Mouse (Mus musculus) kidney, postnatal 0 days (tissue): Measurements from ENCODE around the gene Dnah6. TPM values are rescaled to one million over a fixed set of nuclear protein-coding genes. Genes with fewer than 3 reads are reported as not detected.

ENCODE experiments used
- ATAC-seq: fragments of 200-750 bp; cut with Nextera tagmentation; replicated peaks from 2 replicates; pipeline ENCODE4 v1.8.0; 2017; ENCODE audit warnings: low read depth, moderate number of reproducible peaks, moderate TSS enrichment, moderate library complexity; ENCODE audit not compliant: low FRiP score
- DNase-seq: peaks from one replicate; pipeline ENCODE4 v3.0.0-alpha.2; 2016; ENCODE audit warnings: low spot score
- H3K27ac ChIP-seq: fragments of 300-500 bp; sonication (generic); 2 replicates; pipeline ENCODE4 v1.5.1; 2014; ENCODE audit warnings: mild to moderate bottlenecking
- H3K27me3 ChIP-seq: fragments of 300-500 bp; sonication (generic); 2 replicates; pipeline ENCODE4 v1.6.1; 2014; ENCODE audit warnings: low read length, mixed read lengths; ENCODE audit not compliant: insufficient read depth
- H3K36me3 ChIP-seq: fragments of 300-500 bp; sonication (generic); 2 replicates; pipeline ENCODE4 v1.6.1; 2014; ENCODE audit warnings: low read length, mixed read lengths; ENCODE audit not compliant: insufficient read depth
- H3K4me1 ChIP-seq: fragments of 300-500 bp; sonication (generic); replicated peaks from 2 replicates; pipeline ENCODE4 v1.6.1; 2014; ENCODE audit warnings: antibody characterized with exemption, low read length, mixed read lengths; ENCODE audit not compliant: insufficient read depth
- H3K4me2 ChIP-seq: fragments of 300-500 bp; sonication (generic); 2 replicates; pipeline ENCODE4 v1.6.1; 2014; ENCODE audit warnings: mild to moderate bottlenecking, low read length, moderate library complexity, mixed read lengths
- H3K4me3 ChIP-seq: fragments of 300-500 bp; sonication (generic); replicated peaks from 2 replicates; pipeline ENCODE4 v1.5.1; 2014; ENCODE audit warnings: low read depth, low read length
- H3K9ac ChIP-seq: fragments of 300-500 bp; sonication (generic); 2 replicates; pipeline ENCODE4 v1.6.1; 2014; ENCODE audit warnings: low read depth, low read length
- H3K9me3 ChIP-seq: fragments of 300-500 bp; sonication (generic); replicated peaks from 2 replicates; pipeline ENCODE4 v1.6.1; 2016; ENCODE audit warnings: low read length, inconsistent platforms, mixed read lengths
- CTCF ChIP-seq: IDR thresholded peaks from 2 replicates; pipeline ENCODE4 v1.5.1; 2016; ENCODE audit warnings: antibody characterized with exemption, low read depth, mild to moderate bottlenecking, moderate library complexity
- WGBS: fragments of 180-500 bp; shearing (Covaris S2); extraction: QIAGEN DNeasy Blood & Tissue Kit; methylation state at CpG from one replicate; pipeline ENCODE4 v1.1.7; 2014; 5-methylcytosine and 5-hydroxymethylcytosine counted together
- polyA plus RNA-seq: library from polyadenylated mRNA; unstranded; fragments of >200 nt; fragmentation: Nextera tagmentation; extraction: Ambion mirVana; gene quantifications from 2 replicates; pipeline ENCODE4 v1.2.1, GENCODE M21; 2015

Dnah6 gene
- polyA plus RNA-seq, 1 experiment from 2014 or later: 0.09 TPM

GRCm38 (mm10) chr6:73059596-73060121 is 161.8 kb downstream of the Dnah6 start:
- Histone ChIP-seq H3K27ac (no peak overlapping the region), H3K4me3 (no peak overlapping the region), H3K9ac (no peak overlapping the region), H3K9me3 (peaks cover 5% of the 10 kb centered on the region; the same call in 1 of the 2 replicates), H3K4me1 (no peaks in the 10 kb centered on the region), H3K4me2 (no peak overlapping the region), H3K36me3 (no peaks in the 10 kb centered on the region), H3K27me3 (no peaks in the 10 kb centered on the region)
- TF ChIP-seq CTCF: no peak
- WGBS: 81% methylated on average over 7 of the region's 7 CpGs
- ATAC-seq (no peak), DNase-seq (no peak)

- peaks cover 5% of the 10 kb centered on the region; the same call in 1 of the 2 replicates for H3K9me3 ChIP-seq
- 38% methylated on average over 4 of the region's 4 CpGs for WGBS
- TF ChIP-seq CTCF: no peak
Measured at GRCm38 (mm10) chr6:73059162-73059561, 162.3 kb downstream of the Dnah6 start.

GRCm38 (mm10) chr6:73055347-73055746 is 166.1 kb downstream of the Dnah6 start:
- TF ChIP-seq CTCF: no peak
- ATAC-seq (no peak), DNase-seq (no peak)
- Histone ChIP-seq H3K9ac (no peak overlapping the region), H3K27me3 (no peaks in the 10 kb centered on the region), H3K4me3 (no peak overlapping the region), H3K4me1 (no peaks in the 10 kb centered on the region), H3K27ac (no peak overlapping the region), H3K4me2 (no peak overlapping the region), H3K36me3 (no peaks in the 10 kb centered on the region), H3K9me3 (peaks cover 5% of the 10 kb centered on the region; the same call in 1 of the 2 replicates)
- WGBS: 93% methylated on average over 6 of the region's 6 CpGs

More at GRCm38 (mm10) chr6:73059162-73059561, 162.3 kb downstream of the Dnah6 start:
- no peaks in the 10 kb centered on the region for H3K4me1 ChIP-seq
- no peaks in the 10 kb centered on the region for H3K36me3 ChIP-seq
- H3K27ac ChIP-seq: no peak overlapping the region
- H3K27me3 ChIP-seq: no peaks in the 10 kb centered on the region
- DNase-seq (no peak), ATAC-seq (no peak)
- H3K4me2 ChIP-seq: no peak overlapping the region
- no peak overlapping the region for H3K4me3 ChIP-seq
- H3K9ac ChIP-seq: no peak overlapping the region

GRCm38 (mm10) chr6:73054807-73055206 is 166.6 kb downstream of the Dnah6 start:
- no peaks in the 10 kb centered on the region for H3K27me3 ChIP-seq
- TF ChIP-seq CTCF: no peak
- no peak overlapping the region for H3K9ac ChIP-seq
- WGBS: 85% methylated on average over 6 of the region's 6 CpGs
- no peak overlapping the region for H3K4me3 ChIP-seq
- H3K27ac ChIP-seq: no peak overlapping the region
- H3K9me3 ChIP-seq: peaks cover 5% of the 10 kb centered on the region; the same call in 1 of the 2 replicates
- no peaks in the 10 kb centered on the region for H3K4me1 ChIP-seq
- H3K4me2 ChIP-seq: no peak overlapping the region
- no peaks in the 10 kb centered on the region for H3K36me3 ChIP-seq
- DNase-seq (no peak), ATAC-seq (no peak)

GRCm38 (mm10) chr6:73053526-73053925 is 167.9 kb downstream of the Dnah6 start:
- no peak for TF ChIP-seq CTCF
- H3K36me3 ChIP-seq: no peaks in the 10 kb centered on the region

GRCm38 (mm10) chr6:73047259-73047658 is 174.2 kb downstream of the Dnah6 start:
- TF ChIP-seq CTCF: no peak
- H3K4me1 ChIP-seq: no peaks in the 10 kb centered on the region
- no peak overlapping the region for H3K4me3 ChIP-seq
- H3K4me2 ChIP-seq: no peak overlapping the region
- no peak for ATAC-seq
- H3K9me3 ChIP-seq: no peaks in the 10 kb centered on the region
- H3K27me3 ChIP-seq: no peaks in the 10 kb centered on the region
- DNase-seq: no peak
- H3K36me3 ChIP-seq: no peaks in the 10 kb centered on the region
- WGBS: 66% methylated on average over 7 of the region's 7 CpGs
- no peak overlapping the region for H3K9ac ChIP-seq
- no peak overlapping the region for H3K27ac ChIP-seq

More at GRCm38 (mm10) chr6:73053526-73053925, 167.9 kb downstream of the Dnah6 start:
- H3K4me3 ChIP-seq: no peak overlapping the region
- no peak for DNase-seq
- no peaks in the 10 kb centered on the region for H3K27me3 ChIP-seq
- no peak overlapping the region for H3K4me2 ChIP-seq
- no peak overlapping the region for H3K27ac ChIP-seq
- ATAC-seq: no peak
- 92% methylated on average over 9 of the region's 9 CpGs for WGBS
- no peaks in the 10 kb centered on the region for H3K4me1 ChIP-seq
- peaks cover 5% of the 10 kb centered on the region; the same call in 1 of the 2 replicates for H3K9me3 ChIP-seq
- no peak overlapping the region for H3K9ac ChIP-seq

GRCm38 (mm10) chr6:73045944-73046343 is 175.5 kb downstream of the Dnah6 start:
- Histone ChIP-seq H3K9ac (no peak overlapping the region), H3K27me3 (no peaks in the 10 kb centered on the region), H3K4me2 (no peak overlapping the region), H3K9me3 (no peaks in the 10 kb centered on the region), H3K36me3 (no peaks in the 10 kb centered on the region), H3K4me1 (no peaks in the 10 kb centered on the region), H3K27ac (no peak overlapping the region), H3K4me3 (no peak overlapping the region)
- ATAC-seq: no peak
- no peak for DNase-seq
- TF ChIP-seq CTCF: no peak
- 87% methylated on average over 3 of the region's 3 CpGs for WGBS
